Mouse (Mus musculus) thymus, adult 2 months (tissue): ENCODE measurements around the gene Gm26938. TPM values are rescaled to one million over a fixed set of nuclear protein-coding genes. Genes with fewer than 3 reads are reported as not detected.
A peak's percentile ranks its signal among the peaks of the same experiment; 100 is the strongest.

Experiments used
- DNase-seq: peaks from one replicate; pipeline ENCODE4 v3.0.0; 2021
- H3K27ac ChIP-seq: fragments of 200-500 bp; 2 replicates; pipeline ENCODE4 v1.5.1; 2012; ENCODE audit warnings: low read length, control low read depth; ENCODE audit not compliant: control insufficient read depth, insufficient read depth
- H3K27me3 ChIP-seq: fragments of 200-500 bp; 2 replicates; pipeline ENCODE4 v1.6.1; 2012; ENCODE audit warnings: mild to moderate bottlenecking, low read length, moderate library complexity, mixed read lengths; ENCODE audit not compliant: control insufficient read depth, insufficient read depth
- H3K36me3 ChIP-seq: fragments of 200-500 bp; 2 replicates; pipeline ENCODE4 v1.6.1; 2012; ENCODE audit warnings: mild to moderate bottlenecking, low read length, moderate library complexity; ENCODE audit not compliant: control insufficient read depth, insufficient read depth
- H3K4me1 ChIP-seq: fragments of 200-500 bp; replicated peaks from 2 replicates; pipeline ENCODE4 v1.6.1; 2012; ENCODE audit warnings: low read length; ENCODE audit not compliant: control insufficient read depth, insufficient read depth
- H3K4me3 ChIP-seq: fragments of 200-500 bp; 2 replicates; pipeline ENCODE4 v1.5.1; 2012; ENCODE audit warnings: mild to moderate bottlenecking, low read length, control low read depth, moderate library complexity; ENCODE audit not compliant: control insufficient read depth, insufficient read depth
- CTCF ChIP-seq: fragments of 200-500 bp; IDR thresholded peaks from 2 replicates; pipeline ENCODE4 v1.5.1; 2012; ENCODE audit warnings: mild to moderate bottlenecking, control low read depth, low read length, moderate library complexity, borderline replicate concordance; ENCODE audit not compliant: control insufficient read depth, poor library complexity, insufficient read depth; ENCODE audit errors: extremely low read depth
- POLR2A ChIP-seq: fragments of 200-500 bp; IDR thresholded peaks from 2 replicates; pipeline ENCODE4 v1.6.1; 2012; ENCODE audit warnings: mild to moderate bottlenecking, low read length, control low read depth, moderate library complexity; ENCODE audit not compliant: control insufficient read depth, poor library complexity, insufficient read depth; ENCODE audit errors: extremely low read depth
- WGBS: fragments of 180-500 bp; shearing (Covaris S2); methylation state at CpG from one replicate; pipeline ENCODE4 v1.1.7; 2018; 5-methylcytosine and 5-hydroxymethylcytosine counted together
- polyA plus RNA-seq: library from polyadenylated mRNA; depleted of rRNA; stranded (reverse); fragments of >200 nt; gene quantifications from 2 replicates; pipeline ENCODE4 v1.2.3, GENCODE M21; 2012

Gene Gm26938
- polyA plus RNA-seq, 1 experiment: not detected

DNA sequence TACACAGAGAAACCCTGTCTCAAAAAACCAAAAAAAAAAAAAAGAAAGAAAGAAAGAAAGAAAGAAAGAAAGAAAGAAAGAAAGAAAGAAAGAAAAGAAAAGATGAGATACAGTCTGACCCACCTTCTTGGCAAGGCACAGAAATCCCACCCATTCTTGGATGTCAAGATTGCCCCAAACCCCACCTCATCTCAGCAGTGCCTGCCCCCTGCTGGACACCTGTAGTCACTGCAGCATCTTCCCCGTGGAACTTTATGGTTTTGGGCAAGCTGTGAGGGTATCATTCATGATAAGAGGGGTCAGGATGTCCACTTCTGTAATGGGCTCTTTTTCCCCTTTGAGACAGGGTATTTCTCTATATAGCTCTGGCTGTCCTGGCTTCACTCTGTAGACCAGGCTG, 8.9 kb downstream of the Gm26938 start:
- DNase-seq: peak; percentile 27

DNA sequence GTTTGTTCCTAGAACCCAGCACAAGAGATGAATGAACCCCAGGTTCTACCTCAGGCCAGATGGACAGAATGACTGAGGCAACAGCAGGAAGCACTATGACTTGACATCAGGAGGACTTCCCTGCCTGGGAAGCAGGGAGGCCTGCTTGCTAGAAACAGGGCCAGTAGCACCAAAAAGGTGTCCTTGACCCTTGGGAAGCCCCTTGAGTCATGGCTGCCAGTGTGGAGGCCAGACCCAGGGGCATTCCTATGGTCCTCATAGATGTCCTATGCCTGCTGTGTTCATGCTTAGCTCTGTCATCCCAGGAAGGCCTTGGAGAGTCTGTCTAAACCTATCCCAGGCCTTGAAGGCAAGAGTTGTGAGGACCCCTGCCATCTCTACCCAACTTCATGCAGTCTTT, 9.8 kb downstream of the Gm26938 start:
- Histone ChIP-seq H3K36me3 (no peaks in the 10 kb centered on the region), H3K27me3 (no peaks in the 10 kb centered on the region), H3K4me3 (no peak overlapping the region), H3K4me1 (no peaks in the 10 kb centered on the region), H3K27ac (no peak overlapping the region)
- DNase-seq: no peak
- TF ChIP-seq POLR2A: no peak
- TF ChIP-seq CTCF: no peak

More for the DNA sequence above, 8.9 kb downstream of the Gm26938 start:
- Histone ChIP-seq H3K27me3 (no peaks in the 10 kb centered on the region), H3K4me1 (no peaks in the 10 kb centered on the region), H3K36me3 (0 out of 2 replicates have a peak, but pooled peaks cover 4% of the 10 kb centered on the region), H3K27ac (no peak overlapping the region), H3K4me3 (no peak overlapping the region)
- peak; percentile 65; the same call in 1 of the 2 replicates for TF ChIP-seq CTCF
- TF ChIP-seq POLR2A: no peak
- 0% methylated on average over 1 of the region's 1 CpGs for WGBS

DNA sequence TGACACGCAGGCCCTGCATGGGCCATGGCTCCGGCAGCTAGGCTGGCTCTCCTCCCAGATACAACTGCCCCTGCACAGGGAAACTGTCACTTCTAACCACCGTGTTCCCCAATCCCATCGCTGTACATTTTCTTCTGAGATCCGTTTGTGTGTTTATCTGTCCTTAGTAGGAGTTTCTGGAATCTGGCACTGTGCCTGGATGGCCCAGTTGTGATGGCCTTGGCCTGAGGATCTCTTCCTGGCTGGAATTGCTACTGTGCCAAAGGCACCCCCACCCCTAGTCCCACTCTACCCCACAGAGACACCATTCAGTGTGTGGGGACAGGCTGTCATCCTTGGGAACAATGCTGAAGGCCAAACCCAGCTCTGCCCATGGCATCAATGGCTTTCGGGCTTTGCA, 10.2 kb downstream of the Gm26938 start:
- Histone ChIP-seq H3K4me1 (no peaks in the 10 kb centered on the region), H3K27ac (no peak overlapping the region), H3K36me3 (no peaks in the 10 kb centered on the region), H3K4me3 (no peak overlapping the region), H3K27me3 (no peaks in the 10 kb centered on the region)
- WGBS: 93% methylated on average over 6 of the region's 6 CpGs
- no peak for DNase-seq
- TF ChIP-seq POLR2A (no peak), CTCF (no peak)

DNA sequence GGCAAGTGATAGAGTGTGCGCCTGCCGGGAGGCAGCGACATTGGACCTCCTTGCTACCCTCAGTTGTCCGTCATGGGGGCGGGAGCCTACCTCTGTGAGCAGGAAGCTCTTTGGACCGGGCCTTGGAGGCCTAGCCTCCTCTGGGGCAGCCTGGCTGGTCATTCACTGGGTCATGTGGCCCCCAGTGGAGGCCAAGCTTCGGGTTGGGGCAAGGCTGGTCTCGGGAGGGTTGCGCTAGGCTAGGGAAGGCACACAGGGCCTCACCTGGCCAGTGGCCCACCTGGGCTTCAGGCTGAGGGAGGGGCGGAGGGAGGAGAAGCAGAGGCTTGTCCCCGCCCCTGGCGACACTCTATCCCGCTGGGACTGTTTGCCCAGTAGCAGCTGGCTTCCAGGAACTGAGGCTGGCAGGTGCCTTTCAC, 12.2 kb downstream of the Gm26938 start:
- Histone ChIP-seq H3K27me3 (no peaks in the 10 kb centered on the region), H3K4me3 (no peak overlapping the region), H3K36me3 (no peaks in the 10 kb centered on the region), H3K4me1 (no peaks in the 10 kb centered on the region), H3K27ac (no peak overlapping the region)
- WGBS: 56% methylated on average over 13 of the region's 13 CpGs
- DNase-seq: no peak
- TF ChIP-seq POLR2A (no peak), CTCF (no peak)

DNA sequence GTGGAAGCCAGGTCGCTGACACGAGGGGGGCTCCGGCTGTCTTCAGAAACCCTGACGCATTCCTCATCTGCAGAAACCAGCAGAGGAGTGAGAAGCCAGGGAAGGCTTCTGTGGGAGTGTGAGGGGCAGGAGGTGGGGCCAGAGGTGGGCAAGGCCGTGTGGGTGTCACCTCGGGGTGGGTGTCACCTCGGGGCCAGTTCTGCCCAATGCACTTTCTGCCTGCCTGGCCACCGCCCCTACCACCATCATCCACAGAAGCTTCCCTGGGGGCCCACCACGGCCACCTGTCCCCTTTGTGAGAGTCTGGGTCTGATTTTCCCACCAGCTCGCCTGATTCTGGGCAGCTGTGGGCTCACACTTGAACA, 13.1 kb downstream of the Gm26938 start:
- no peak overlapping the region for H3K4me3 ChIP-seq
- TF ChIP-seq POLR2A: no peak
- no peak for TF ChIP-seq CTCF
- H3K27me3 ChIP-seq: no peaks in the 10 kb centered on the region
- DNase-seq: no peak
- H3K4me1 ChIP-seq: no peaks in the 10 kb centered on the region
- no peaks in the 10 kb centered on the region for H3K36me3 ChIP-seq
- H3K27ac ChIP-seq: no peak overlapping the region
- WGBS: 59% methylated on average over 10 of the region's 10 CpGs

DNA sequence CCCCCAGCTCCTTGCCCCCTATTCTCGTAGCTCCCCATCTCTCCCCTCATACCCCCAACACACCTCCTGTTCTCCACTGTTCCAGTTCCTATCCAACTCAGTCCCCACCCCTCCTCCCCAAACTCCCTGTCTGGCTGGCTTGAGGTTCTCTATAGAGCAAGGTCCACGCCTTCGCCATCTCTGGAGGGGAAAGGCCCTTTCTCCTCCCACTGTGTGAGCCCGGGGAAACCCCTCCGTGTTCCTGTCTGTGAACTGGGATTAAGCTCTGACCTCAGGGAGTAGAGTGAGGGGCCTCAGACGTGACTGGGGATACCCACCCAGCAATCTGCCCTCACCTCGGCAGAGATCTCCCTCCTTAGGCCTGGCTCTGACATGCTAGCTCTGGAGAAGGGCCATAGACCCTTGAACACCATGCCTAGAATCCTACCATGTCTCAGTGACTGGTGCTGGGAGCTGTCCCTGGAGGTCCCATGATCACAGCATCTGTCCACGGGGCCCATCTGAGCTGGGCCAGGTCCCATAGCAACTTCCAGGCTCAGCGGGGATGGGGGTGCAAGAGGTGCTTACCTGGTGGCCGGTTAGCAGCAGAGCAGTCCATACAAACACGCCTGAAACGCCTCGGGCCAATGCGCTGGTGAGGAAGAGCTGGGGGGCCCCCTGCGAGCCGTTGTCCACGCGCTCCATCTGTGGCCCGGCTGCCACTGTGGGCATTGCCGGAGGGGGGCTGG, 13.6 kb downstream of the Gm26938 start:
- no peak for DNase-seq
- 86% methylated on average over 20 of the region's 20 CpGs for WGBS
- no peak overlapping the region for H3K27ac ChIP-seq
- H3K4me3 ChIP-seq: no peak overlapping the region
- TF ChIP-seq CTCF: no peak
- TF ChIP-seq POLR2A: no peak
- H3K4me1 ChIP-seq: no peaks in the 10 kb centered on the region
- H3K36me3 ChIP-seq: no peaks in the 10 kb centered on the region
- no peaks in the 10 kb centered on the region for H3K27me3 ChIP-seq
